Mouse (Mus musculus) liver, adult 2 months (tissue): ENCODE results near the gene Ninj2.

Source experiments
- CTCF ChIP-seq: fragments of 200-500 bp; IDR thresholded peaks from 2 replicates; pipeline ENCODE4 v1.5.1; 2011; ENCODE audit warnings: low read depth, low read length, control low read depth
- POLR2A ChIP-seq: fragments of 200-500 bp; IDR thresholded peaks from 2 replicates; pipeline ENCODE4 v1.6.1; 2011; ENCODE audit warnings: low read length, control low read depth; ENCODE audit not compliant: insufficient read depth; ENCODE audit errors: extremely low read depth

DNA sequence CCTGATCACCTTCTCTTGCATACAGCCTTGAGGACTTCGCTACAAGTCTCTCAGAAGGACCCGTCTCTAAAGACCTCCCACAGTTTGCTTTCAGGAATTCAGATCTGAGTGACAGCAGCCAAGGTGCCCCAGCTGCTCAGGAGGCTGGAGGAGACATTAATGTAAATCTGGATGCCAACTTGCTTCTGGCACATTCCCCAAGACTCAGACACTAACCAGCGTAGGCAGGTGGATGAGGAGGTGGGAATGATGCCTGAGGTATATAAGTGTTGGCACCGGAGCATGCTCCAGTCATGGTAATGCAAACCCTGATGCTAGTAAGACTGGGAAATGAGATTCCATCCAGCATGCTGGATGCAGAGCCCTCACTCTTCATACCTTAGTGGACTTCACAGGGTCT, 71.6 kb downstream of the Ninj2 start:
- no peak for TF ChIP-seq CTCF
- TF ChIP-seq POLR2A = no peak
